Mouse (Mus musculus): ENCODE results near the gene Csnk1g2.
A peak's percentile ranks its signal among the peaks of the same experiment; 100 is the strongest.

Csnk1g2 gene

GRCm38 (mm10) chr10:80622661-80623456, at the start of gene Csnk1g2:
Gene Csnk1g2, plus strand, starts transcription at chr10:80622838.
- DNase-seq = peak; percentile 69

DNA sequence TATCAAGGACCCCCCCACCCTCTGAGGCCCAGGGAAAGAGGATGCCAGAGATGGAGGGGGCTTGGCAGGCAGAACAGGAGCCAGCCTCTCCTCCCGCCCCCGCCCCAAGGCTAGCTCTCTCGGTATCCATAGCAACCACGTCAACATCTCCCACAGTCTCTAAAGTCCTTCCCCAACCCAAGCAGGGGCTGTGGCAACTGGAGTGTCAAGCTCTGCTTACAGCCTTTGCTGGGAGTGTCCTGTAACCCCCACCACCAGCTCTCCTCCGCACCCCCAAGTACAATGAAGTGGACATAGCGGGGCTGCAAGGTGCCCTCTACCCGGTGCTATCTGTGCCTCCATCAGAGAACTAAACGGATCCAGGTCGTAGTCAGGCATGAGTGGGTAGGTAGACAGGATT, 48.7 kb upstream of the Csnk1g2 start:
- no peak for DNase-seq

GRCm38 (mm10) chr10:80574896-80575295, 47.7 kb upstream of the Csnk1g2 start:
- no peak for DNase-seq

- no peak for DNase-seq
Measured at GRCm38 (mm10) chr10:80575925-80576324, 46.7 kb upstream of the Csnk1g2 start.

GRCm38 (mm10) chr10:80576351-80577194, 46.1 kb upstream of the Csnk1g2 start:
- DNase-seq = peak; percentile 85

GRCm38 (mm10) chr10:80577195-80578130, 45.2 kb upstream of the Csnk1g2 start, which contains the start of gene Klf16:
Gene Klf16, minus strand, starts transcription at chr10:80577321.
- DNase-seq = peak; percentile 99

GRCm38 (mm10) chr10:80578131-80578750, 44.4 kb upstream of the Csnk1g2 start:
- peak; percentile 92 for DNase-seq

DNA sequence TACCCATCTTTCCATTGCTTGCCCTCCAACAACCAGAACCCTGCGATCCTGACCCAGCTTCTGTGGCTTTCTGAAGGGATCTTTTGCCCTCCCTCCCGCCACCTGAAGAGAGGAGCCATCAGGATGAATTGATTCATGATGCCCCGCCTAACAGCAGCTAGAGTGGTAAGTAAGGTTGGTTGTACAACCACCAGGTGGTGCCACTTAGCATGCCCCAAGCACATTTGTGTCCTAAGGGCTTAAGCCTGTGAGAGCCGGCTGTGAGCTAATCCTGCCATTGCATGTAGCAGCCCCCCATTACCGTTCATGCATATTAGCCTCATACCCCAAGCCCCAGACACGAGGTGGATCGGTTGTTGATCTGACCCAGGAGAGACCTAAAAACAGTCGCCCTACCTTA, 43.7 kb upstream of the Csnk1g2 start:
- peak; percentile 87 for DNase-seq

DNA sequence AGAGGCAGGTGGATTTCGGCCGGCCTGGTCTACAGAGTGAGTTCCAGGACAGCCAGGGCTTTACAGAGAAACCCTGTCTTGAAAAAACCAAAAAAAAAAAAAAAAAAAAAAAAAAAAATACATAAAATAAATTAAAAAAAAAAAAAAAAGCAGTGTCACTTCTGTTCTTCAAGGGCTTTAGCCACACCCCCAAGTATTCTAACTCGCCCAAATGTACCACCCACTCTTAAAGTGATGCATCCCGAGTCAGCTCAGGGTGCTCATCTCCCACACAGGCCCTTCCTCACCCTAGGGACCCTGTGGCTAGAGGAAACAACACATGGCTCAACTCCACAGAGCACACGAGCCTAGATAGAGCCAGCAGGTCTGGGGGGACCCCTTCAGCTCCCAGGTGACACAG, 39.6 kb upstream of the Csnk1g2 start:
- DNase-seq = no peak

DNA sequence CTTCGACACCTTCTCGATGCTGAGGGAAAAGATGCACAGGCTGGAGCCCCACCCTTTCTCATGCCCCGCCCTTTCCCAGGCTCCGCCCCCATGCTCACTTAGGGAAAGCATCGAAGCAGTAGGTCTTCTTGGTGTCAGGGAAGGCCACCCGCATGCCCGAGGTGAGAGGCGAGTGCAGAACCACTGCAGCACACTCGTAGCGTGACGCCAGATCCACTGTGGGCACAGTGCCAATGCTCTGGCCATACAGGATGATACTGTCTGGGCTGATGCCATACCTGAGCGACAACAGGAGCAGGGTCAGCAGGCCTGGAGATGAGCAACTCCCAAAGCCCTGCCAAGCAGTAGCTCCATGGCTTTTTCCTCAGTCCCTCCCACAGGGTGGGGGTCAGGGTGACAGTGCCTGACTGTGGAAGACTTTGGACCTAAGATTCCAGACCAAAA, 38.6 kb upstream of the Csnk1g2 start:
- peak; percentile 65 for DNase-seq

DNA sequence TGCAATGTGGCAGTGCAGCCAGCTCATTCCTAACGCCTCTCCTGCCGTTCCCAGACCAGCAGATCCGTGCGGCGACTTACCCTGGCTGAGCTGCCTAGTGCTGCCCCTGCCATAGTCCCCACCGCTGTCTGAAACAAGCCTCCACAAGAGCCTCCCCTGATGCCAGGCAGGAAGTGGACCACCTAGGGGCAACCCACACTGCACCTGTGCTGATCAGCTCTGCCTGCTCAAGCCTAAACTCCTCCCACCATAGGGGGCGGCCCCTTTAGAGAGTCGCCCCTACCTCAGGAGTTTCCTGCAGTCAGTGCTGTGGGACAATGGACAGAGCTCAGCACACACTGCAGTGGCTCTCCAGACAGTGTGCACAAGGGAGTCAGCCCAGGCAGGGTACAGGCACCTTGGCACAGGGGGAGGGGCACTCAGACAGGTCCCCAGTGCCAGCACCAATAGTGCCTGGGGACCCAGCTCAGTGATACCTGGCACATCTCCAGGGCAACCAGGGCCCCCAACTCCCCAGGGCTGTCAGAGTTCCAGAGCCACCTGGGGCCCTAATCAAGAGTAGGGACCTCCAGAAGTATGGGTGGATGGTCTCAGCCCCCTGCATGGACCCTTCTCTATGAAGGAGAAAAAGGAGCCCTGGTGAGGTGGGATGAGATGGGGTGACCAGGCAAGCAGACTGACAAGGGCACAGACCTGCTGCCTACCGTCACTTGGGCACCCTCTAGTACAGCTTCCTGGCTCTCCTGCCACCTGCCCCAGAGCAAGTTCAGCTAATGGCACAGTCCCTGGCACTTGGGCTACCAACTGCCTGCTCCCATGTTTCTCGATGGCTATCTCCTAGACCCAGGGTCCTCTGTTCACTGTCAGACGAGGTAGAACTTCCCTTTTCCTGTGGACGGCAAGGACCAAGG, 37.7 kb upstream of the Csnk1g2 start:
- no peak for DNase-seq

GRCm38 (mm10) chr10:80585581-80585980, 37.1 kb upstream of the Csnk1g2 start:
- DNase-seq = no peak

DNA sequence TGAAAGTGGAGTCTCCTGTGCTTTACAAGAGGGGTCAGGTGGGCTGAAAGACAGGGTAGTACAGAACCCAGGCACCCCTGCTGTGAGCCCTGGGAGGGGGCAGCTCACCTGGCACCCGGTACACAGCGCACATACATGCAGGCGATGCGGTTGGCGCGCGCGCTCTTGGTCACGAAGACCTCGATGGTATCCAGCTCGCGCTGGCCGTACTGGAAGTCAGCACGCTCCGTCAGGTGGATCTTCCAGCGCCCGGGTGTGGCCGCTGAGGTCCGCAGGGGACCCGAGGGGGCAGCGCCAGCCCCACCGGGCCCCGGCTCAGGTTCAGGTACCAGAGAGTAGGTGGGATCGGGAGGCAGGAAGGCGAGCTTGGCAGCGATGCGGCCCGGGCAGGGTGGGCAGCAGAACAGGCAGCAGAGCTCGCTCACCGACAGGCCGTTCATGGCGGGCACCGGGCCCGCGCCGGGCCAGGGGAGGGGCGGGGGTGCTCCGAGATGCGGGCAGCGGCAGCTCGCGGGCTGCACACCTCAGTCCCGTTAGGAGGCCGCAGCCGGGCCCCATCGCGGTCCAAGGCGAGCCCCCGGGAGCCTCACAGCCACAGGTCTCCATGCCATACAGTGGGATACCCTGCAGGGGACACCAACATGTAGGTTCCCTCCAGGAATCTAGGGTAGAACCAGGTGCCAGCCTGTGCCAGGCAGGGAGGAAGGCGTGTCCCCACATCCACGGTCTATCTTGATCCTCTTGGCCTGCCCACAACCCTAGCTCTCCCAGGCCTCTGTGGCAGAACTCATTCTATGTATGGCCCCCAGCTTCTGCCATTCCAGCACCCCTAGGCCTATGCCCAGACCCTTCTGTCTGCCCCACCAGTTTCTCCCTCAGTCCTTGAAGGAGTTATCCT, 36.0 kb upstream of the Csnk1g2 start:
- no peak for DNase-seq

DNA sequence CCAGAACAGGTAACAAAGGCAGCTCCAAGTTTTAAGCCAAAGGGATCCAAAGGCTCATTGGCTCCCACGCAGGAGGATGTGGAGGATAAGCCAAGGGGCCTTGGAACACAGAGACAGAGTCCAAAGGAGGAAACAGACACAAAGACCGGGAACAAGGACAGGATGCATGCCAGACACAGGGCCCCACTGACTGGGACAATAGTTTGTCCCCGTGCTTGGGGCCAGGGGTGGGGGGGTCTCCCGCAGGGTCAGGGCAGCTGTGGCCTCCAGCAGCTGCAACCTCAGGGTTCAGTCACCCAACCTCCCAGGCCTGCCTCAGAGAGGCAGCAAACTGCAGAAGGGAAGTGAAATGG, 35.4 kb upstream of the Csnk1g2 start:
- no peak for DNase-seq

DNA sequence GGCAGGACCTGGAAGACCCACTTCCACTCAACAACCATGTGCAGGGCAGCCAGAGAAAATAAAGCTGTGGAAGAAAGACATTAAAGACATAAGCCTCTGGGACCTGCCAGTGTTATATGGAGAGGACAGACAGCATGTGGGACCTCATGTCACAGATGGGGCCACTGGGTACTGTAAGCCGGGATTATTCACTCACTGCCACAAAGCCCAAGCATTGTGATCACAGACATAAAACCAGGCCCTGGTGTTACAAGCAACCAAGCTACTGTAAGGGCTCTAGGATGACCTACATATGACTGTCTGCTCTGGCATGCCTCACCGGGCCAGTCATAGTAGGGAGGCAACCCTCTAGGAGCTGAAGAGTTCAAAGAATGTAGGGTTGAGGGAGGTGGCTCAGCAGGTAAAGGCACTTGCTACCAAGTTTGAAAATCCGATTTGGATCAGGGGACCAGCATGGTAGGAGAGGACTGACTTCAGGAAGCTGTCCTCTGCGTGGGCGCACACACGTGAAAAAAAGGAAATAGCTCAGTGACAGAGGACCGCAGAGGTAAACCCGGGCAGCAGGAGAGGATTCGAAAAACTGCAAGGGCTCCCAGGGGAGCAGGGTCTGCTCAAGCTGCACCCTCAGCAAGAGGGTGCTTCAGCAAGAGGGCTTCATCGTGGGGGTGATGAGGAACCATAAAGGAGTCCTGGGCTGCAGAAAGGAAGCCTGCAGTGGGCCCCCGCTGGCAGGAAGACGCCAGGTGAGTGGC, 33.3 kb upstream of the Csnk1g2 start:
- DNase-seq = no peak

- peak; percentile 99 for DNase-seq
Measured at GRCm38 (mm10) chr10:80589879-80590854, 32.5 kb upstream of the Csnk1g2 start, which contains the start of gene Abhd17a. Gene Abhd17a, minus strand, starts transcription at chr10:80590341.

- DNase-seq = no peak
Measured at GRCm38 (mm10) chr10:80596318-80596717, 26.3 kb upstream of the Csnk1g2 start.
